Mouse (Mus musculus) heart, postnatal 0 days (tissue): ENCODE measurements around the gene Zic2.

ENCODE experiments used
- CTCF ChIP-seq: IDR thresholded peaks from 2 replicates; pipeline ENCODE4 v1.5.1; 2016; ENCODE audit warnings: antibody characterized with exemption, control low read depth, low read depth
- EP300 ChIP-seq: IDR thresholded peaks from 2 replicates; pipeline ENCODE4 v1.6.1; 2016; ENCODE audit warnings: antibody characterized with exemption, low read depth

- TF ChIP-seq CTCF (no peak), EP300 (no peak)
Observed at GRCm38 (mm10) chr14:122453996-122454738, 21.1 kb upstream of the Zic2 start.
